Mouse (Mus musculus) hindbrain, embryonic 10.5 days (tissue): ENCODE data around the gene Ppfibp1. TPM values are rescaled to one million over a fixed set of nuclear protein-coding genes. Genes with fewer than 3 reads are reported as not detected.

Experiments
- DNase-seq: peaks from one replicate; pipeline ENCODE4 v3.0.0-alpha.2; 2017; ENCODE audit warnings: low spot score
- H3K27ac ChIP-seq: fragments of 300-500 bp; sonication (generic); 2 replicates; pipeline ENCODE4 v1.5.1; 2016; ENCODE audit warnings: mild to moderate bottlenecking, moderate library complexity
- H3K27me3 ChIP-seq: fragments of 300-500 bp; sonication (generic); 2 replicates; pipeline ENCODE4 v1.6.1; 2016; ENCODE audit warnings: mild to moderate bottlenecking; ENCODE audit not compliant: poor library complexity, insufficient read depth, severe bottlenecking
- H3K36me3 ChIP-seq: fragments of 300-500 bp; sonication (generic); 2 replicates; pipeline ENCODE4 v1.6.1; 2016; ENCODE audit warnings: mild to moderate bottlenecking, moderate library complexity
- H3K4me1 ChIP-seq: fragments of 300-500 bp; sonication (generic); replicated peaks from 2 replicates; pipeline ENCODE4 v1.6.1; 2016; ENCODE audit warnings: mild to moderate bottlenecking
- H3K4me3 ChIP-seq: fragments of 300-500 bp; sonication (generic); 2 replicates; pipeline ENCODE4 v1.5.1; 2016; ENCODE audit warnings: mild to moderate bottlenecking, moderate library complexity
- H3K9me3 ChIP-seq: fragments of 300-500 bp; sonication (generic); 2 replicates; pipeline ENCODE4 v1.6.1; 2016; ENCODE audit warnings: mild to moderate bottlenecking, moderate library complexity
- WGBS: fragments of 180-500 bp; shearing (Covaris S2); methylation state at CpG from one replicate; pipeline ENCODE4 v1.1.7; 2016; 5-methylcytosine and 5-hydroxymethylcytosine counted together
- polyA plus RNA-seq: library from polyadenylated mRNA; unstranded; fragments of >200 nt; fragmentation: Nextera tagmentation; extraction: Ambion mirVana; gene quantifications from 2 replicates; pipeline ENCODE4 v1.2.1, GENCODE M21; 2016

The Ppfibp1 gene
- polyA plus RNA-seq, 1 experiment from 2014 or later, result 26.8 TPM

GRCm38 (mm10) chr6:147055374-147055977 is 167.2 kb downstream of the Ppfibp1 start:
- H3K27ac ChIP-seq, result no peak overlapping the region
- WGBS, result 90% methylated on average over 10 of the region's 10 CpGs

GRCm38 (mm10) chr6:147059326-147059725 is 171.0 kb downstream of the Ppfibp1 start:
- H3K27me3 ChIP-seq, result no peaks in the 10 kb centered on the region
- H3K4me1 ChIP-seq, result no peaks in the 10 kb centered on the region
- DNase-seq, result no peak
- H3K4me3 ChIP-seq, result no peak overlapping the region
- 68% methylated on average over 7 of the region's 7 CpGs for WGBS
- no peaks in the 10 kb centered on the region for H3K9me3 ChIP-seq
- H3K36me3 ChIP-seq, result peaks cover 95% of the 10 kb centered on the region
- no peak overlapping the region for H3K27ac ChIP-seq

More at GRCm38 (mm10) chr6:147055374-147055977, 167.2 kb downstream of the Ppfibp1 start:
- Histone ChIP-seq H3K36me3 (peaks cover 96% of the 10 kb centered on the region), H3K27me3 (no peaks in the 10 kb centered on the region), H3K4me1 (no peaks in the 10 kb centered on the region), H3K4me3 (no peak overlapping the region), H3K9me3 (no peaks in the 10 kb centered on the region)
- DNase-seq, result no peak

- Histone ChIP-seq H3K36me3 (peaks cover 89% of the 10 kb centered on the region), H3K9me3 (no peaks in the 10 kb centered on the region), H3K27me3 (no peaks in the 10 kb centered on the region), H3K4me1 (no peaks in the 10 kb centered on the region), H3K4me3 (no peak overlapping the region), H3K27ac (no peak overlapping the region)
- 94% methylated on average over 9 of the region's 9 CpGs for WGBS
- DNase-seq, result no peak
These were observed 173.3 kb downstream of the Ppfibp1 start for GRCm38 (mm10) chr6:147061630-147062029.

- DNase-seq, result no peak
- 89% methylated on average over 7 of the region's 7 CpGs for WGBS
- Histone ChIP-seq H3K27me3 (no peaks in the 10 kb centered on the region), H3K4me3 (no peak overlapping the region), H3K36me3 (peaks cover 89% of the 10 kb centered on the region), H3K4me1 (no peaks in the 10 kb centered on the region), H3K27ac (no peak overlapping the region), H3K9me3 (no peaks in the 10 kb centered on the region)
These were observed 173.7 kb downstream of the Ppfibp1 start for GRCm38 (mm10) chr6:147062034-147062433.

- Histone ChIP-seq H3K4me1 (no peaks in the 10 kb centered on the region), H3K27me3 (no peaks in the 10 kb centered on the region), H3K27ac (no peak overlapping the region), H3K36me3 (peaks cover 89% of the 10 kb centered on the region), H3K4me3 (no peak overlapping the region), H3K9me3 (no peaks in the 10 kb centered on the region)
- WGBS, result 91% methylated on average over 7 of the region's 7 CpGs
- no peak for DNase-seq
These were observed 174.4 kb downstream of the Ppfibp1 start for GRCm38 (mm10) chr6:147062694-147063093.

- DNase-seq, result no peak
- no peak overlapping the region for H3K27ac ChIP-seq
- H3K4me3 ChIP-seq, result no peak overlapping the region
- H3K4me1 ChIP-seq, result peaks cover 10% of the 10 kb centered on the region
- peaks cover 77% of the 10 kb centered on the region for H3K36me3 ChIP-seq
- 95% methylated on average over 10 of the region's 10 CpGs for WGBS
- H3K9me3 ChIP-seq, result no peaks in the 10 kb centered on the region
- H3K27me3 ChIP-seq, result no peaks in the 10 kb centered on the region
These were observed 176.1 kb downstream of the Ppfibp1 start for GRCm38 (mm10) chr6:147064226-147064943.

GRCm38 (mm10) chr6:147064944-147065261 is 176.6 kb downstream of the Ppfibp1 start:
- WGBS, result 91% methylated on average over 6 of the region's 6 CpGs
- H3K9me3 ChIP-seq, result no peaks in the 10 kb centered on the region
- no peak overlapping the region for H3K4me3 ChIP-seq
- H3K36me3 ChIP-seq, result peaks cover 72% of the 10 kb centered on the region
- no peak overlapping the region for H3K27ac ChIP-seq
- no peak for DNase-seq
- peaks cover 10% of the 10 kb centered on the region for H3K4me1 ChIP-seq
- no peaks in the 10 kb centered on the region for H3K27me3 ChIP-seq

- Histone ChIP-seq H3K4me1 (no peaks in the 10 kb centered on the region), H3K4me3 (no peak overlapping the region), H3K9me3 (no peaks in the 10 kb centered on the region), H3K27me3 (no peaks in the 10 kb centered on the region), H3K27ac (no peak overlapping the region), H3K36me3 (peaks cover 41% of the 10 kb centered on the region)
- DNase-seq, result no peak
- 73% methylated on average over 5 of the region's 5 CpGs for WGBS
These were observed 187.6 kb downstream of the Ppfibp1 start for GRCm38 (mm10) chr6:147075808-147076387.

- H3K27ac ChIP-seq, result no peak overlapping the region
- 80% methylated on average over 8 of the region's 8 CpGs for whole genome bisulfite sequencing
- DNase-seq, result no peak
- no peaks in the 10 kb centered on the region for H3K4me1 ChIP-seq
- no peaks in the 10 kb centered on the region for H3K9me3 ChIP-seq
- no peaks in the 10 kb centered on the region for H3K27me3 ChIP-seq
- H3K36me3 ChIP-seq, result peaks cover 32% of the 10 kb centered on the region
- H3K4me3 ChIP-seq, result no peak overlapping the region
These were observed 188.6 kb downstream of the Ppfibp1 start for GRCm38 (mm10) chr6:147076878-147077277.

- H3K36me3 ChIP-seq, result peaks cover 12% of the 10 kb centered on the region
- H3K4me3 ChIP-seq, result no peak overlapping the region
- no peaks in the 10 kb centered on the region for H3K27me3 ChIP-seq
- 93% methylated on average over 10 of the region's 10 CpGs for WGBS
- H3K4me1 ChIP-seq, result no peaks in the 10 kb centered on the region
- H3K9me3 ChIP-seq, result no peaks in the 10 kb centered on the region
- no peak overlapping the region for H3K27ac ChIP-seq
- DNase-seq, result no peak
These were observed 191.6 kb downstream of the Ppfibp1 start for GRCm38 (mm10) chr6:147079919-147080318.

Other genes starting within 250 kb of the Ppfibp1 start
- gene Med21, start 245.9 kb upstream of the Ppfibp1 start, polyA plus RNA-seq, result 132 and 133 TPM in 2 replicates
- gene Tm7sf3, start 245.7 kb upstream of the Ppfibp1 start, polyA plus RNA-seq, result 23.0 and 25.7 TPM in 2 replicates
- 18.0 and 23.0 TPM in 2 replicates for gene Stk38l, start 163.5 kb upstream of the Ppfibp1 start, polyA plus RNA-seq
- gene Arntl2, start 92.4 kb upstream of the Ppfibp1 start, polyA plus RNA-seq, result 1.5 and 2.1 TPM in 2 replicates
- gene Smco2, start 38.4 kb upstream of the Ppfibp1 start, polyA plus RNA-seq, result not detected in 2 replicates
- gene 1700034J05Rik, start 65.9 kb downstream of the Ppfibp1 start, polyA plus RNA-seq, result 0.14 and 0.32 TPM in 2 replicates
- gene Rep15, start 144.1 kb downstream of the Ppfibp1 start, polyA plus RNA-seq, result 0.50 and 0.97 TPM in 2 replicates
- gene Mrps35, start 154.3 kb downstream of the Ppfibp1 start, polyA plus RNA-seq, result 104 and 106 TPM in 2 replicates
- 0.63 and 1.00 TPM in 2 replicates for gene Mansc4, start 198.5 kb downstream of the Ppfibp1 start, polyA plus RNA-seq
- gene Klhl42, start 202.9 kb downstream of the Ppfibp1 start, polyA plus RNA-seq, result 6.5 and 7.1 TPM in 2 replicates